In genomic region chr12:94066444-94067152, GRCm38 (mm10) we compare ENCODE assay signal across 11 mouse cellular contexts.
A peak's percentile ranks its signal among the peaks of the same experiment; 100 is the strongest.
DNase-seq lines count a peak whose midpoint lies in the region; ATAC-seq lines count a peak whose summit lies in the region.
"Had no signal": no experiment of that assay in that cellular context is flagged by ENCODE, and none has a peak within 500 bp of the region (broad histone marks: within the 10 kb centered on the region; RNA-seq: fewer than 3 reads in every experiment).

No protein-coding gene starts in this region.

- intact Hi-C loops in heart, postnatal 10 days (cut with DNase I): no loop called here

- peak; percentile 10 for DNase-seq in embryonic facial prominence, embryonic 11.5 days (ENCODE audit: low spot score)
- DNase-seq in embryonic facial prominence, embryonic 10.5 days (ENCODE audit: low spot score): no peak
- peak; percentile 35 for DNase-seq in liver
- no peak for DNase-seq in liver, embryonic 11.5 days (ENCODE audit: low spot score)
- DNase-seq in heart, postnatal 10 days: peak; percentile 12 to 17
- peak; percentile 78 to 84 for DNase-seq in kidney, postnatal 4 days
- no peak for DNase-seq in spleen, adult 18-20 months
- DNase-seq: cerebellum, adult 8-10 months had no signal

- H3K9ac ChIP-seq in embryonic facial prominence, embryonic 11.5 days (replicated peaks; ENCODE audit: low read length): no peak overlapping the region
- H3K9ac ChIP-seq in liver, embryonic 11.5 days (ENCODE audit: low read depth, low read length): no peak overlapping the region
- no peak overlapping the region for H3K9ac ChIP-seq in intestine, embryonic 15.5 days

- 61% methylated on average over 9 of the region's 9 CpGs for WGBS in embryonic facial prominence, embryonic 11.5 days
- 74% methylated on average over 9 of the region's 9 CpGs for WGBS in embryonic facial prominence, embryonic 10.5 days
- whole genome bisulfite sequencing in liver, embryonic 11.5 days: 63% methylated on average over 9 of the region's 9 CpGs
- WGBS in intestine, embryonic 15.5 days: 66% methylated on average over 9 of the region's 9 CpGs

- no peak overlapping the region for H3K4me2 ChIP-seq in embryonic facial prominence, embryonic 11.5 days (ENCODE audit: low read depth, low read length)
- H3K4me2 ChIP-seq in liver, embryonic 11.5 days: no peak overlapping the region
- H3K4me2 ChIP-seq in intestine, embryonic 15.5 days (replicated peaks): no peak overlapping the region

- H3K27me3 ChIP-seq in embryonic facial prominence, embryonic 11.5 days (ENCODE audit: control insufficient read depth, insufficient read depth, low read length): no peaks in the 10 kb centered on the region
- no peaks in the 10 kb centered on the region for H3K27me3 ChIP-seq in embryonic facial prominence, embryonic 10.5 days (replicated peaks; ENCODE audit: low read depth, poor library complexity, severe bottlenecking)
- no peaks in the 10 kb centered on the region for H3K27me3 ChIP-seq in liver, embryonic 11.5 days (replicated peaks; ENCODE audit: control insufficient read depth, insufficient read depth, low read length)
- H3K27me3 ChIP-seq in intestine, embryonic 15.5 days (replicated peaks): no peaks in the 10 kb centered on the region

- no peak overlapping the region for H3K27ac ChIP-seq in embryonic facial prominence, embryonic 11.5 days (replicated peaks; ENCODE audit: low read depth, low read length)
- H3K27ac ChIP-seq in embryonic facial prominence, embryonic 10.5 days (replicated peaks): no peak overlapping the region
- no peak overlapping the region for H3K27ac ChIP-seq in liver, embryonic 11.5 days (ENCODE audit: low read depth, low read length)
- no peak overlapping the region for H3K27ac ChIP-seq in intestine, embryonic 15.5 days

- no peaks in the 10 kb centered on the region for H3K9me3 ChIP-seq in embryonic facial prominence, embryonic 11.5 days (replicated peaks; ENCODE audit: control insufficient read depth, low read length)
- H3K9me3 ChIP-seq in embryonic facial prominence, embryonic 10.5 days: no peaks in the 10 kb centered on the region
- no peaks in the 10 kb centered on the region for H3K9me3 ChIP-seq in liver, embryonic 11.5 days (ENCODE audit: control insufficient read depth, low read length)
- no peaks in the 10 kb centered on the region for H3K9me3 ChIP-seq in intestine, embryonic 15.5 days

- H3K4me1 ChIP-seq in embryonic facial prominence, embryonic 11.5 days (ENCODE audit: control insufficient read depth, insufficient read depth, low read length): no peaks in the 10 kb centered on the region
- no peaks in the 10 kb centered on the region for H3K4me1 ChIP-seq in embryonic facial prominence, embryonic 10.5 days
- H3K4me1 ChIP-seq in liver, embryonic 11.5 days (replicated peaks; ENCODE audit: control insufficient read depth, insufficient read depth, low read length): no peaks in the 10 kb centered on the region
- no peaks in the 10 kb centered on the region for H3K4me1 ChIP-seq in intestine, embryonic 15.5 days (replicated peaks)

- H3K4me3 ChIP-seq in embryonic facial prominence, embryonic 11.5 days (ENCODE audit: low read depth, low read length): no peak overlapping the region
- no peak overlapping the region for H3K4me3 ChIP-seq in embryonic facial prominence, embryonic 10.5 days
- no peak overlapping the region for H3K4me3 ChIP-seq in liver, embryonic 11.5 days (ENCODE audit: low read depth, low read length)
- no peak overlapping the region for H3K4me3 ChIP-seq in intestine, embryonic 15.5 days (replicated peaks)
- H3K4me3 ChIP-seq: erythroblast, embryonic 14.5 days; myocyte had no signal

- ATAC-seq in embryonic facial prominence, embryonic 11.5 days (replicated peaks; ENCODE audit: insufficient number of reproducible peaks, low FRiP score, low TSS enrichment, low read depth): no peak
- ATAC-seq in liver, embryonic 11.5 days (replicated peaks; ENCODE audit: low FRiP score): no peak
- ATAC-seq in intestine, embryonic 15.5 days: no peak

- no peaks in the 10 kb centered on the region for H3K36me3 ChIP-seq in embryonic facial prominence, embryonic 11.5 days (replicated peaks; ENCODE audit: control insufficient read depth, insufficient read depth, low read depth, low read length)
- no peaks in the 10 kb centered on the region for H3K36me3 ChIP-seq in embryonic facial prominence, embryonic 10.5 days (replicated peaks)
- no peaks in the 10 kb centered on the region for H3K36me3 ChIP-seq in liver, embryonic 11.5 days (ENCODE audit: control insufficient read depth, insufficient read depth, low read length)
- no peaks in the 10 kb centered on the region for H3K36me3 ChIP-seq in intestine, embryonic 15.5 days

Comparison
In these comparisons a context has a peak if more than half of its experiments do, and no peak if none do; other contexts are left out.
1. DNase-seq: peak in embryonic facial prominence, embryonic 11.5 days (single experiment), liver (single experiment), heart, postnatal 10 days (2 of 2) and kidney, postnatal 4 days (2 of 2); none in embryonic facial prominence, embryonic 10.5 days (single experiment), liver, embryonic 11.5 days (single experiment) and spleen, adult 18-20 months (0 of 2).